ENCODE assay signal across 7 mouse cellular contexts in genomic region chr4:152008148-152008500, GRCm38 (mm10). TPM values are rescaled to one million over a fixed set of nuclear protein-coding genes. Genes with fewer than 3 reads are reported as not detected.
DNase-seq lines count a peak whose midpoint lies in the region; ATAC-seq lines count a peak whose summit lies in the region.

No protein-coding gene starts in this region.

- WGBS in heart, embryonic 12.5 days: 1% methylated on average over 14 of the region's 14 CpGs
- under 1% methylated on average over 14 of the region's 14 CpGs for WGBS in neural tube, embryonic 14.5 days

- H3K4me1 ChIP-seq in heart, embryonic 12.5 days (replicated peaks): peaks cover 44% of the 10 kb centered on the region
- peaks cover 17% of the 10 kb centered on the region for H3K4me1 ChIP-seq in neural tube, embryonic 14.5 days (ENCODE audit: control insufficient read depth, insufficient read depth, low read length)

- H3K27ac ChIP-seq in heart, embryonic 12.5 days (ENCODE audit: poor library complexity, severe bottlenecking): peak overlapping the region; percentile 95
- H3K27ac ChIP-seq in neural tube, embryonic 14.5 days (ENCODE audit: low read depth, low read length): peak overlapping the region; percentile 39; the same call in 1 of the 2 replicates

- H3K4me3 ChIP-seq in heart, embryonic 12.5 days: peak overlapping the region; percentile 72
- H3K4me3 ChIP-seq in neural tube, embryonic 14.5 days (ENCODE audit: low read depth, low read length): peak overlapping the region; percentile 71

- no peaks in the 10 kb centered on the region for H3K9me3 ChIP-seq in heart, embryonic 12.5 days (replicated peaks)
- H3K9me3 ChIP-seq in neural tube, embryonic 14.5 days (ENCODE audit: control insufficient read depth, low read length): no peaks in the 10 kb centered on the region

- H3K27me3 ChIP-seq in heart, embryonic 12.5 days (replicated peaks): no peaks in the 10 kb centered on the region
- H3K27me3 ChIP-seq in neural tube, embryonic 14.5 days (ENCODE audit: control insufficient read depth, insufficient read depth, low read length): peaks cover 20% of the 10 kb centered on the region

- peak; percentile 23 for DNase-seq in thymus, postnatal 14 days
- DNase-seq in thymus, postnatal 10 days (ENCODE audit: low spot score in 2 of 2): no peak
- peak; percentile 39 to 80 for DNase-seq in kidney, postnatal 25 days
- DNase-seq in retina, embryonic 14.5 days (ENCODE audit: low spot score): no peak
- no peak for DNase-seq in left cerebral cortex, adult 9 months (ENCODE audit: low spot score in 2 of 2)

- no peak for ATAC-seq in heart, embryonic 12.5 days (ENCODE audit: insufficient number of reproducible peaks, low FRiP score)
- ATAC-seq in neural tube, embryonic 14.5 days (ENCODE audit: low read depth): no peak

- peaks cover 13% of the 10 kb centered on the region for H3K36me3 ChIP-seq in heart, embryonic 12.5 days
- H3K36me3 ChIP-seq in neural tube, embryonic 14.5 days (ENCODE audit: control insufficient read depth, insufficient read depth, low read length): no peaks in the 10 kb centered on the region

- peak overlapping the region; percentile 86 for H3K4me2 ChIP-seq in heart, embryonic 12.5 days
- peak overlapping the region; percentile 100 for H3K4me2 ChIP-seq in neural tube, embryonic 14.5 days (ENCODE audit: low read depth, low read length)

- H3K9ac ChIP-seq in heart, embryonic 12.5 days: peak overlapping the region; percentile 91
- H3K9ac ChIP-seq in neural tube, embryonic 14.5 days (replicated peaks; ENCODE audit: low read depth, low read length): peak overlapping the region; percentile 67; the same call in 1 of the 2 replicates

RNA-seq across cellular contexts. Expression of gene Klhl21, which starts 0.5 kb away (rescaled TPM):
- 41.0 and 41.4 TPM in 2 replicates for polyA plus RNA-seq in heart, embryonic 12.5 days (2016; fragmentation: Nextera tagmentation; extraction: Ambion mirVana)
- 2.1 and 3.0 TPM in 2 replicates for polyA plus RNA-seq in neural tube, embryonic 14.5 days (2014; fragmentation: Nextera tagmentation; extraction: Ambion mirVana)

RNA-seq across cellular contexts. Expression of gene Phf13, which starts 12.1 kb away (rescaled TPM):
- 26.7 and 27.0 TPM in 2 replicates for polyA plus RNA-seq in heart, embryonic 12.5 days (2016; fragmentation: Nextera tagmentation; extraction: Ambion mirVana)
- 15.1 and 22.1 TPM in 2 replicates for polyA plus RNA-seq in neural tube, embryonic 14.5 days (2014; fragmentation: Nextera tagmentation; extraction: Ambion mirVana)

RNA-seq across cellular contexts. Expression of gene Thap3, which starts 19.3 kb away (rescaled TPM):
- polyA plus RNA-seq in heart, embryonic 12.5 days (2016; fragmentation: Nextera tagmentation; extraction: Ambion mirVana): 25.2 and 26.6 TPM in 2 replicates
- 20.1 and 30.3 TPM in 2 replicates for polyA plus RNA-seq in neural tube, embryonic 14.5 days (2014; fragmentation: Nextera tagmentation; extraction: Ambion mirVana)

RNA-seq across cellular contexts. Expression of gene Zbtb48, which starts 19.3 kb away (rescaled TPM):
- polyA plus RNA-seq in heart, embryonic 12.5 days (2016; fragmentation: Nextera tagmentation; extraction: Ambion mirVana): 13.9 and 15.1 TPM in 2 replicates
- 16.2 and 20.7 TPM in 2 replicates for polyA plus RNA-seq in neural tube, embryonic 14.5 days (2014; fragmentation: Nextera tagmentation; extraction: Ambion mirVana)

RNA-seq across cellular contexts. Expression of gene Tas1r1, which starts 30.2 kb away (rescaled TPM):
- 0.06 and 0.13 TPM in 2 replicates for polyA plus RNA-seq in heart, embryonic 12.5 days (2016; fragmentation: Nextera tagmentation; extraction: Ambion mirVana)
- 1.4 and 2.1 TPM in 2 replicates for polyA plus RNA-seq in neural tube, embryonic 14.5 days (2014; fragmentation: Nextera tagmentation; extraction: Ambion mirVana)

Comparison
In these comparisons a context has a peak if more than half of its experiments do, and no peak if none do; other contexts are left out.
1. DNase-seq: peak in thymus, postnatal 14 days (single experiment) and kidney, postnatal 25 days (2 of 2); none in thymus, postnatal 10 days (0 of 2), retina, embryonic 14.5 days (single experiment) and left cerebral cortex, adult 9 months (0 of 2).
2. RNA of gene Klhl21, which starts 0.5 kb away (polyA plus RNA-seq): 41.0 to 41.4 TPM in heart, embryonic 12.5 days; 2.1 to 3.0 TPM in neural tube, embryonic 14.5 days; every median in the first group is over 10 times any median in the second.